Mouse (Mus musculus): ENCODE data around the gene Cdkal1. TPM values are rescaled to one million over a fixed set of nuclear protein-coding genes. Genes with fewer than 3 reads are reported as not detected.

Gene Cdkal1
- polyA plus RNA-seq, 1 experiment from 2014 or later: 21.1 TPM

DNA sequence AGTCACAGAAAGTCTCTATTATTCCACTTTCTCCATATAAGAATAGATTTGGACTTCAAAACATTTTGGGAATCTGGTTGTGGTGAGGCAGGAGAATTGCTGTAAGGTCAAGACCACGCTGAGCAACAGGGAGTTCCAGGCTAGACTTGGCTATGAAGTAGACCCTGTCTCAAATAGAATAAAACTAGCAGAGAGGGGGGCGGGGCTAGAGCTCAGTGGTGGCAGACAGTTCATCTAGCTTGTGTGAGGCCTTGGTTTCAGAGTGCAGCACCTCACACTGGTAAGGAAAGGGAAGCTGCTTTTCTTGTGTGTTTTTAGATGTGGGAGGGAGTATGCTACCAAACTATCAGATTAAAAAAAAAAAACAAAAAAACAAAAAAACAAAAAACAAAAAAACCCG, 694.0 kb downstream of the Cdkal1 start:
- Histone ChIP-seq H3K4me2 (ENCODE audit: low read depth, low read length) (no peak overlapping the region), H3K4me1 (ENCODE audit: control insufficient read depth, insufficient read depth, low read length) (no peaks in the 10 kb centered on the region), H3K27me3 (ENCODE audit: control insufficient read depth, insufficient read depth, low read length) (no peaks in the 10 kb centered on the region), H3K36me3 (ENCODE audit: control insufficient read depth, insufficient read depth, low read length) (no peaks in the 10 kb centered on the region), H3K4me3 (ENCODE audit: low read depth, low read length) (no peak overlapping the region), H3K9ac (replicated peaks; ENCODE audit: low read depth, low read length) (no peak overlapping the region), H3K9me3 (ENCODE audit: control insufficient read depth, low read length) (no peaks in the 10 kb centered on the region), H3K27ac (ENCODE audit: low read depth, low read length) (no peak overlapping the region)
- WGBS: 84% methylated on average over 3 of the region's 3 CpGs
- ATAC-seq (ENCODE audit: low read depth): no peak

DNA sequence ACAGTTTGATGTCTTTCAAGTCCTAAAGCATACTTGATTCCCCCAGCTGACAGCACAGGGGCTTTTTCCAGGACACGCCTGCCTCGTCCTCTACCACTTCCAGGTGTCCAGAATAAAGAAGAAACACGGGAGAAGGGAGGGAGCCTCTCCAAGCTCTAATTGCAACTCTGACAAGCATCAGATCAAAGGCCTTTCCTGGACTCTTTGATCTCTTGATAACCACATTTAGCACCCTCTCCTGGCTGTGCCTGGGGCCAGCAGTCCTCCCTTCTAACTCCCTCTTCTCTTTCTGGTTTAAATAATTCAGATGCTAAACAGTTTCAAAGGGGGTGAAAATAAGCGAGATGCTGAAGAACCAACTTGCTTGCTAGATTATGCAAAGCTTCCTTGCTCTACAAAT, 698.8 kb downstream of the Cdkal1 start:
- Histone ChIP-seq H3K9me3 (ENCODE audit: control insufficient read depth, low read length) (no peaks in the 10 kb centered on the region), H3K36me3 (ENCODE audit: control insufficient read depth, insufficient read depth, low read length) (no peaks in the 10 kb centered on the region), H3K9ac (replicated peaks; ENCODE audit: low read depth, low read length) (no peak overlapping the region), H3K4me1 (ENCODE audit: control insufficient read depth, insufficient read depth, low read length) (no peaks in the 10 kb centered on the region), H3K4me2 (ENCODE audit: low read depth, low read length) (no peak overlapping the region), H3K4me3 (ENCODE audit: low read depth, low read length) (no peak overlapping the region), H3K27me3 (ENCODE audit: control insufficient read depth, insufficient read depth, low read length) (no peaks in the 10 kb centered on the region), H3K27ac (ENCODE audit: low read depth, low read length) (no peak overlapping the region)
- no peak for ATAC-seq (ENCODE audit: low read depth)
- WGBS: 24% methylated on average over 4 of the region's 4 CpGs

DNA sequence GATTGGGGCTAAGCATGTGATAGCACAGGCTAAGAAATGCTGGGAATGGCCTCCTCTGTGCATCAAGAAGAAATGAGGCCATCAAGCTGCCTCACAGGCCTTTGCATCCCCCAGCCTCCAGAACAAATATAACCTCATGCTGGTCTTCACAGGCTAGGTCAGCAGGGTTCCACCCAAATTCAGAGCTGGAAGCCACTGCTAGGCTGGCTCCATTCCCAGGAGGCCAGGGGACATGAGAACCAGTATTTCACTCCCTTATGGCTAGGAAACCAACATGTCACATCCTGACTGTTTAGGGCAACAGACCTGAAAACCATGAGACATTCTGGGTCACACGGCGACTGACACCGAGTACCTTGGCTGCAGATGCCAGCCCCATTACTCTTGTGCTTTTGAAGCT, 700.2 kb downstream of the Cdkal1 start:
- H3K27me3 ChIP-seq (ENCODE audit: control insufficient read depth, insufficient read depth, low read length): no peaks in the 10 kb centered on the region
- ATAC-seq (ENCODE audit: low read depth): no peak
- no peaks in the 10 kb centered on the region for H3K4me1 ChIP-seq (ENCODE audit: control insufficient read depth, insufficient read depth, low read length)
- H3K9ac ChIP-seq (replicated peaks; ENCODE audit: low read depth, low read length): no peak overlapping the region
- H3K36me3 ChIP-seq (ENCODE audit: control insufficient read depth, insufficient read depth, low read length): no peaks in the 10 kb centered on the region
- no peak overlapping the region for H3K4me3 ChIP-seq (ENCODE audit: low read depth, low read length)
- WGBS: 81% methylated on average over 3 of the region's 3 CpGs
- H3K9me3 ChIP-seq (ENCODE audit: control insufficient read depth, low read length): no peaks in the 10 kb centered on the region
- no peak overlapping the region for H3K27ac ChIP-seq (ENCODE audit: low read depth, low read length)
- H3K4me2 ChIP-seq (ENCODE audit: low read depth, low read length): no peak overlapping the region

DNA sequence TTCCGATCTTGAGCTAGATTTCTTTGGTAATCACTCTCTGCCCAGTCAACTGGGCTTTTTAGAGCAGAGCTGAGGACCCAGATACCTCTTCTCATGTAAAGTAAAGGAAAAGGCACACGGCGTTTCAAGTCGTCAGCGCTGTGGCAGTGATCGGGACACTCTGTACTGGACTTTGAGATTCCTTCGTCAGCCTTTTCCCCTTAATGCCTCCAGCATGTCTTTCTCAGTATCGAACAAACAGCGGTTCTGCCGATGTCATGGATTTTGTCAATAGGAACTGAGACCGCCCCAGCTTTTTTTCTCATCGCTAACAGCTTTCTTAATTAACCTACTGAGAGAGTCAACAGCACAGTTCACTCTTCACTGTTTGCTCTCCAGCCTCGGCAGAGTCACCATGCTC, 705.4 kb downstream of the Cdkal1 start:
- Histone ChIP-seq H3K9ac (replicated peaks; ENCODE audit: low read depth, low read length) (no peak overlapping the region), H3K36me3 (ENCODE audit: control insufficient read depth, insufficient read depth, low read length) (no peaks in the 10 kb centered on the region), H3K4me3 (ENCODE audit: low read depth, low read length) (no peak overlapping the region), H3K4me2 (ENCODE audit: low read depth, low read length) (no peak overlapping the region), H3K27me3 (ENCODE audit: control insufficient read depth, insufficient read depth, low read length) (no peaks in the 10 kb centered on the region), H3K9me3 (ENCODE audit: control insufficient read depth, low read length) (no peaks in the 10 kb centered on the region), H3K4me1 (ENCODE audit: control insufficient read depth, insufficient read depth, low read length) (no peaks in the 10 kb centered on the region), H3K27ac (ENCODE audit: low read depth, low read length) (no peak overlapping the region)
- 81% methylated on average over 13 of the region's 13 CpGs for WGBS
- no peak for ATAC-seq (ENCODE audit: low read depth)

- H3K4me1 ChIP-seq (ENCODE audit: control insufficient read depth, insufficient read depth, low read length): no peaks in the 10 kb centered on the region
- no peak overlapping the region for H3K4me2 ChIP-seq (ENCODE audit: low read depth, low read length)
- H3K27me3 ChIP-seq (ENCODE audit: control insufficient read depth, insufficient read depth, low read length): no peaks in the 10 kb centered on the region
- ATAC-seq (ENCODE audit: low read depth): no peak
- no peaks in the 10 kb centered on the region for H3K9me3 ChIP-seq (ENCODE audit: control insufficient read depth, low read length)
- no peak overlapping the region for H3K4me3 ChIP-seq (ENCODE audit: low read depth, low read length)
- H3K27ac ChIP-seq (ENCODE audit: low read depth, low read length): no peak overlapping the region
- H3K9ac ChIP-seq (replicated peaks; ENCODE audit: low read depth, low read length): no peak overlapping the region
- no peaks in the 10 kb centered on the region for H3K36me3 ChIP-seq (ENCODE audit: control insufficient read depth, insufficient read depth, low read length)
- WGBS: 89% methylated on average over 6 of the region's 6 CpGs
Measured at GRCm38 (mm10) chr13:29149404-29149803, 706.1 kb downstream of the Cdkal1 start.

DNA sequence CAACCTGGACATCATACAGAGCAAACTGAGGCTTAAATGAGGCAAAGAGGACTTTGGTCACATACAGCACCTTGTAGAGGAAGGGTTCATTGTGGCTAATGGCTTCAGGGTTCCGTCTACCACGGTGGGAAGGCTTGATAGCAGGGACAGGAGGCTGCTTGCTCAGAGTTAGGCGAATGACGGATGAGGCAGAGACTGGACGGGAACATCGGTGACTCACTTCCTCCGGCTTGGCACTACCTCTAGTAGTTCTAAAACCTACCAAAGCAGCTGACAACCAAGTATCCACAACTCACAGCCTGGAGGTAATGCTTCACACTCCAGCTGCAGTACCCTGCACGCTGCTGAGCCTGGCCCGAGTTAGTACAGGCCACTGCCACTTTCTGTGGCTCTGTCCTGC, 706.9 kb downstream of the Cdkal1 start:
- no peak overlapping the region for H3K4me2 ChIP-seq (ENCODE audit: low read depth, low read length)
- no peaks in the 10 kb centered on the region for H3K4me1 ChIP-seq (ENCODE audit: control insufficient read depth, insufficient read depth, low read length)
- H3K27ac ChIP-seq (ENCODE audit: low read depth, low read length): no peak overlapping the region
- WGBS: 83% methylated on average over 9 of the region's 9 CpGs
- no peaks in the 10 kb centered on the region for H3K36me3 ChIP-seq (ENCODE audit: control insufficient read depth, insufficient read depth, low read length)
- H3K9ac ChIP-seq (replicated peaks; ENCODE audit: low read depth, low read length): no peak overlapping the region
- H3K4me3 ChIP-seq (ENCODE audit: low read depth, low read length): no peak overlapping the region
- ATAC-seq (ENCODE audit: low read depth): no peak
- H3K9me3 ChIP-seq (ENCODE audit: control insufficient read depth, low read length): no peaks in the 10 kb centered on the region
- no peaks in the 10 kb centered on the region for H3K27me3 ChIP-seq (ENCODE audit: control insufficient read depth, insufficient read depth, low read length)

Other genes starting within 250 kb of the Cdkal1 start
- gene E2f3, start 130.4 kb upstream of the Cdkal1 start, polyA plus RNA-seq (2014; fragmentation: Nextera tagmentation; extraction: Ambion mirVana): 3.3 and 4.5 TPM in 2 replicates

Data from neural tube, embryonic 14.5 days (tissue).